Mouse (Mus musculus): ENCODE results near the gene Sh3bgrl2.

DNA sequence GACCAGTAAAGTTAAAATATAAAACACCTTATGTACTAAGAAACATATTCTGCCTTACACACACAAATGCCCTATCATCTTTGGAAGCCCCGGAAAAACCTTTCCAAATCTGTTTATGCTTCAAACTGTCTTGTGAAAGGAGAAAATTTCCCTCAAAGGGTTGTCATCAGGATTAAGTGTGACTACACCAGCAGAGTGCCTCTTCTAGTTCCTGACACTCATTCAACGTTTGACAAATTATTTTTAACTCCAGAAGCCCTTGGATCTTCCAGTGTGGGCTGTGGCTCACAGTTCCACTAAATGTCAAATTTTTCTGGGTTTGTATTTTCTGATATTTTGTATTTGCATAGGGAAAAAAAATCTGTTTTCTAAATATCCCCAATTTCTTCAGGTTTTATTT, 10.6 kb upstream of the Sh3bgrl2 start:
- TF ChIP-seq CTCF (IDR thresholded peaks at IDR 0.05; ENCODE audit: low read depth) (no peak), EP300 (IDR thresholded peaks at IDR 0.05; ENCODE audit: low read depth) (no peak)
